Mouse (Mus musculus) cortical plate, adult 2 months (tissue): ENCODE measurements around the gene Slc38a10.

Experiments used
- CTCF ChIP-seq: fragments of 200-500 bp; IDR thresholded peaks from 2 replicates; pipeline ENCODE4 v1.5.1; 2011; ENCODE audit warnings: mild to moderate bottlenecking, control low read depth, low read length; ENCODE audit not compliant: insufficient read depth; ENCODE audit errors: extremely low read depth
- POLR2A ChIP-seq: fragments of 200-500 bp; IDR thresholded peaks from 2 replicates; pipeline ENCODE4 v1.6.1; 2011; ENCODE audit warnings: mild to moderate bottlenecking, low read length, control low read depth; ENCODE audit not compliant: insufficient read depth; ENCODE audit errors: extremely low read depth

- TF ChIP-seq CTCF (no peak), POLR2A (no peak)
These were observed 90.5 kb downstream of the Slc38a10 start for GRCm38 (mm10) chr11:120060634-120061033.
